Mouse (Mus musculus) lung, postnatal 0 days (tissue): ENCODE measurements around the gene Sys1. TPM values are rescaled to one million over a fixed set of nuclear protein-coding genes. Genes with fewer than 3 reads are reported as not detected.

Experiments
- ATAC-seq: fragments of 200-750 bp; cut with Nextera tagmentation; 2 replicates; pipeline ENCODE4 v1.8.0; 2017; ENCODE audit warnings: moderate library complexity
- DNase-seq: peaks from one replicate; pipeline ENCODE4 v3.0.0-alpha.2; 2016; ENCODE audit warnings: low spot score
- H3K27ac ChIP-seq: fragments of 300-500 bp; sonication (generic); 2 replicates; pipeline ENCODE4 v1.5.1; 2014; ENCODE audit warnings: antibody characterized with exemption, mild to moderate bottlenecking, low read length, mixed read lengths
- H3K27me3 ChIP-seq: fragments of 300-500 bp; sonication (generic); replicated peaks from 2 replicates; pipeline ENCODE4 v1.6.1; 2014; ENCODE audit warnings: low read length, mixed read lengths; ENCODE audit not compliant: insufficient read depth
- H3K36me3 ChIP-seq: fragments of 300-500 bp; sonication (generic); 2 replicates; pipeline ENCODE4 v1.6.1; 2014; ENCODE audit warnings: low read length, mixed read lengths; ENCODE audit not compliant: insufficient read depth
- H3K4me1 ChIP-seq: fragments of 300-500 bp; sonication (generic); 2 replicates; pipeline ENCODE4 v1.6.1; 2014; ENCODE audit warnings: antibody characterized with exemption, low read depth, low read length, mixed read lengths; ENCODE audit not compliant: insufficient read depth
- H3K4me2 ChIP-seq: fragments of 300-500 bp; sonication (generic); replicated peaks from 2 replicates; pipeline ENCODE4 v1.6.1; 2014; ENCODE audit warnings: low read depth, mild to moderate bottlenecking, low read length, moderate library complexity, mixed read lengths
- H3K4me3 ChIP-seq: fragments of 300-500 bp; sonication (generic); 2 replicates; pipeline ENCODE4 v1.5.1; 2014; ENCODE audit warnings: low read depth, low read length
- H3K9ac ChIP-seq: fragments of 300-500 bp; sonication (generic); replicated peaks from 2 replicates; pipeline ENCODE4 v1.6.1; 2014; ENCODE audit warnings: low read depth, mild to moderate bottlenecking
- H3K9me3 ChIP-seq: fragments of 300-500 bp; sonication (generic); 2 replicates; pipeline ENCODE4 v1.6.1; 2016; ENCODE audit warnings: low read length, mixed read lengths
- CTCF ChIP-seq: IDR thresholded peaks from 2 replicates; pipeline ENCODE4 v1.5.1; 2016; ENCODE audit warnings: antibody characterized with exemption, mild to moderate bottlenecking
- EP300 ChIP-seq: IDR thresholded peaks from 2 replicates; pipeline ENCODE4 v1.6.1; 2016; ENCODE audit warnings: antibody characterized with exemption, mild to moderate bottlenecking, control low read depth
- WGBS: fragments of 180-500 bp; shearing (Covaris S2); extraction: QIAGEN DNeasy Blood & Tissue Kit; methylation state at CpG from one replicate; pipeline ENCODE4 v1.1.7; 2014; 5-methylcytosine and 5-hydroxymethylcytosine counted together
- polyA plus RNA-seq: library from polyadenylated mRNA; unstranded; fragments of >200 nt; fragmentation: Nextera tagmentation; extraction: Ambion mirVana; gene quantifications from 2 replicates; pipeline ENCODE4 v1.2.1, GENCODE M21; 2015

The Sys1 gene
- polyA plus RNA-seq, 1 experiment from 2014 or later: 66.2 TPM

DNA sequence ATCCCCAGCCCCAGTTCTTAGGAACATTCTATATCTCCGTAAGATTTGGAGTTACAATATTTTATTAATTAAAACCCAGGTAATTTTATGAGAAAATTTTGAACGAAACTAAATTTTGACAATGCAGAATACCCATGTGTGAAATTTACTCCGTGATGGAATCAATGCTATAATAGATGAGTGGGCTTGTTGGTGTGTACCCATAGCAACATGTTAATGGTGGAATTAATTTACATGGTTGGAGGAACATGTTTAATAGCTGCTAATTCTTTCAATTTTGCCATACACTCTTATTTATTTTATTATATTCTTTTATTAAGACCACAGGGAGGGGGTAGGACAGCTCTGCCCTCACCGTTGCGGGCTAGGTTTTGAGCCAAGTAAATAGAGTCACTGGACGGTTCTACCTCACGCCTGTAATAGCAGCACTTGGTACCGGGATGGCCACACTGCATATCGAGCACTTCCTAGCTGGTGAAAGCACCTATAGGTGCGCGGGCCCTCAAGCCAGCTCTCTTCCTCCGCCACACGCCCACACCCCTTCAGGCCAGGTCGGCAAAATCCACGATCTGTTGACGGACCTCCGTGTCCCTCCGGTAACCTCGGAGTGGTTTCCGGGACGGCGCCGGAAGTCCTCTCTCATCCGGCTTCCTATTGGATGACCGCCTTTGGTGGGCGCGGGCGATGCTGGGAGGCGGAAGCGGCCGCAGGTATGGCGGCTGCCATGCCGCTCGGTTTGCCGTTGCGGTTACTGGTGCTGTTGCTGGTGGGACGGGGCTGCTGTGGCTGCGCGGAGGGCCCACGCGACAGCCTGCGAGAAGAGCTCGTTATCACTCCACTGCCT, 40.3 kb downstream of the Sys1 start, which contains the start of gene Pigt:
Gene Pigt (plus strand): TSS at position 674 of the 844 bp plus-strand sequence.
- H3K9ac ChIP-seq: peak within 1 kb of the TSS; percentile 64
- H3K4me2 ChIP-seq: peak within 1 kb of the TSS; percentile 81
- H3K36me3 ChIP-seq: 0 out of 2 replicates have a peak, but pooled peaks cover 5% of the 10 kb centered on the region
- H3K4me1 ChIP-seq: peaks cover 9% of the 10 kb centered on the region; the same call in 1 of the 2 replicates
- 4% methylated on average over 43 of the region's 43 CpGs for WGBS
- H3K9me3 ChIP-seq: no peaks in the 10 kb centered on the region
- peak within 1 kb of the TSS; percentile 59; the same call in 1 of the 2 replicates for H3K27ac ChIP-seq
- H3K4me3 ChIP-seq: peak within 1 kb of the TSS; percentile 78
- TF ChIP-seq CTCF (0 out of 2 replicates have a peak, but pooled peaks have one; percentile 6), EP300 (peak; percentile 44; the same call in 1 of the 2 replicates)
- ATAC-seq: peak; percentile 98
- no peaks in the 10 kb centered on the region for H3K27me3 ChIP-seq
- peak; percentile 91 for DNase-seq

DNA sequence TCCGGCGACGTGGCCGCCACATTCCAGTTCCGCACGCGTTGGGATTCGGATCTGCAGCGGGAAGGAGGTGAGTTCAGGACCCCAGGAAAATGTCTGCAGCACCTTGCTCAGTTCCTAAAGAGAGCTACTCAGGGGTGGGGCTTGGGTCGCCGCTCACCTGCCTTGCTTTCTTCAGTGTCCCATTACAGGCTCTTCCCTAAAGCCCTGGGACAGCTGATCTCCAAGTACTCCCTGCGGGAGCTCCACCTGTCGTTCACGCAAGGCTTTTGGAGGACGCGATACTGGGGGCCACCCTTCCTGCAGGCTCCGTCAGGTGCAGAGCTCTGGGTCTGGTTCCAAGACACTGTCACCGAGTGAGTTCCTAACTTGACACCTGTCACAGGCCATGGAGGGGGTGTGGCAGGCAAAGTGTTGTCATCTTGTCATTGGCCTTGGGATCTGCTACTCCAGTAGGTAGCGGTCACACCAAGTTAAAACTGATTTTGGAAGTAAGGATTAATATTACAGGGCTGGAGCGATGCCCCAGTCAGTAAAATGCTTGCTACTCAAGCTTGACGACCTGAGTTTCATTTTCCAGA, 41.0 kb downstream of the Sys1 start:
- Histone ChIP-seq H3K4me1 (peaks cover 9% of the 10 kb centered on the region; the same call in 1 of the 2 replicates), H3K27me3 (no peaks in the 10 kb centered on the region), H3K9ac (peak overlapping the region; percentile 64), H3K4me3 (peak overlapping the region; percentile 78), H3K4me2 (peak overlapping the region; percentile 81), H3K9me3 (no peaks in the 10 kb centered on the region), H3K27ac (no peak overlapping the region), H3K36me3 (0 out of 2 replicates have a peak, but pooled peaks cover 5% of the 10 kb centered on the region)
- ATAC-seq (peak; percentile 16), DNase-seq (no peak)
- TF ChIP-seq EP300 (no peak), CTCF (peak; percentile 8; the same call in 1 of the 2 replicates)
- 5% methylated on average over 21 of the region's 21 CpGs for WGBS

DNA sequence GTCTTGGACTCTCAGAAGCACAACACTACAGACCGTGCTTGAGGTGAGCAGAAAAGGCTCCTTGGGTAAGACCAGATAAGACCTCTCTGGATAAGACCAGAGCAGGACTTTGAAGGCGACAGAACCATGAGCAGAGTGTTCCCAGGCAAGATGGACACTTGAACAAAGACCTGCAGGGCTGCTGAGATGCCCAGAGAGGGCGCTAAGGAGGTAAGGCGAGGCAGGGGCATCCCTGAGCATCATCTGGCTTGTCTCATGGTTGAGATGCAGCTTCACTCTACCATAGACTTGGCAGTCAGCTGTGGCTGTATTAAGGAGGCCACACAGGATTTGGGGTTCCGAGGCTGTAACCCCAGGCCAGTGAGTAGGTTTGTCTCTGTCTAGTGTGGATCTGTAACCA, 42.6 kb downstream of the Sys1 start:
- no peak overlapping the region for H3K9ac ChIP-seq
- H3K4me3 ChIP-seq: no peak overlapping the region
- ATAC-seq (no peak), DNase-seq (no peak)
- H3K36me3 ChIP-seq: peaks cover 15% of the 10 kb centered on the region
- H3K9me3 ChIP-seq: peaks cover 5% of the 10 kb centered on the region; the same call in 1 of the 2 replicates
- no peak overlapping the region for H3K4me2 ChIP-seq
- H3K4me1 ChIP-seq: peaks cover 9% of the 10 kb centered on the region; the same call in 1 of the 2 replicates
- TF ChIP-seq EP300: no peak
- TF ChIP-seq CTCF: peak; percentile 45
- no peak overlapping the region for H3K27ac ChIP-seq
- no peaks in the 10 kb centered on the region for H3K27me3 ChIP-seq
- WGBS: 69% methylated on average over 5 of the region's 5 CpGs

DNA sequence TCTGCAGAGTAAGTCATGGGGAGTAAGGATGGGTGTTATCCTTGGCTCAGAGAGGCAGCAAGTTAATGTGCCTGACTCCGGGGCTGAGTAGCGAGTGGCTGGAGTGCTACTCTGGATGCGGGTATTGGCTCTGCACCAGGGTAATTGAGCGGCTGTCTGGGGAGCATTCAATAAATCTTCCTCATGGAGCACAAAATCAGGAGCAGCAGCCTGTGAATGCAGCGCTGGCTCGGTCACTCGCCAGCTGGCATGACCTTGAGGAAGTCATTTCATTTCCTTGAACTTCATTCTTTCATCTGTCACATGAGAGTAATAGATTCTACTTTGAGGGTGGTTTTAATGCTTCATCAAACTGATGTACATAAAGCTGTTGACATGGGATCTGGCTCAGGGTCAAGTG, 43.7 kb downstream of the Sys1 start:
- H3K9me3 ChIP-seq: peaks cover 6% of the 10 kb centered on the region; the same call in 1 of the 2 replicates
- DNase-seq: no peak
- H3K27ac ChIP-seq: no peak overlapping the region
- TF ChIP-seq CTCF (no peak), EP300 (no peak)
- 79% methylated on average over 7 of the region's 7 CpGs for WGBS
- no peak overlapping the region for H3K4me3 ChIP-seq
- H3K9ac ChIP-seq: no peak overlapping the region
- no peaks in the 10 kb centered on the region for H3K27me3 ChIP-seq
- ATAC-seq: no peak
- H3K36me3 ChIP-seq: peaks cover 27% of the 10 kb centered on the region
- peaks cover 9% of the 10 kb centered on the region; the same call in 1 of the 2 replicates for H3K4me1 ChIP-seq
- no peak overlapping the region for H3K4me2 ChIP-seq

DNA sequence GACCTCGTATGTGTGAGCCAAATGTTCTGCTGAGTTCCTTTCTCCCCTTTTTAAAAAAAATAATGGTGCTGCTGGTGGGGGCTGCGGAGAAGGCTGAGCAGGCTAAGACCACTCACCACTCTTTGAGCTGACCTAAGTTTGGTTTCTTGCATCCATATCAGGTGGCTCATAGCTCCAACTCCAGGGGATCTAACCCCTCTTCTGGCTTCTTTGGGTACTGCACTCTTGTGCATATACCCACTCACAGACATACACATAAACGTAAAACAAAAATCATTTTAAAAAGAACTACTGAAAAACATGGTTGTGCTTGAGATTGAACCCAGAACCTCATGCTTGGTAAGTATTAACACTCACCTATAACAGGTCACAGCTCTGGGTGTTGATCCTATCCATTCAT, 48.2 kb downstream of the Sys1 start:
- Histone ChIP-seq H3K9me3 (peaks cover 6% of the 10 kb centered on the region; the same call in 1 of the 2 replicates), H3K36me3 (peaks cover 27% of the 10 kb centered on the region), H3K4me1 (no peaks in the 10 kb centered on the region), H3K27me3 (no peaks in the 10 kb centered on the region), H3K27ac (no peak overlapping the region), H3K9ac (no peak overlapping the region), H3K4me2 (no peak overlapping the region), H3K4me3 (no peak overlapping the region)
- peak; percentile 17; the same call in 1 of the 2 replicates for TF ChIP-seq CTCF
- TF ChIP-seq EP300: no peak
- WGBS: 99% methylated on average over 3 of the region's 3 CpGs
- no peak for DNase-seq
- no peak for ATAC-seq
